31 mouse cellular contexts compared by ENCODE assay signal in the genomic region with DNA sequence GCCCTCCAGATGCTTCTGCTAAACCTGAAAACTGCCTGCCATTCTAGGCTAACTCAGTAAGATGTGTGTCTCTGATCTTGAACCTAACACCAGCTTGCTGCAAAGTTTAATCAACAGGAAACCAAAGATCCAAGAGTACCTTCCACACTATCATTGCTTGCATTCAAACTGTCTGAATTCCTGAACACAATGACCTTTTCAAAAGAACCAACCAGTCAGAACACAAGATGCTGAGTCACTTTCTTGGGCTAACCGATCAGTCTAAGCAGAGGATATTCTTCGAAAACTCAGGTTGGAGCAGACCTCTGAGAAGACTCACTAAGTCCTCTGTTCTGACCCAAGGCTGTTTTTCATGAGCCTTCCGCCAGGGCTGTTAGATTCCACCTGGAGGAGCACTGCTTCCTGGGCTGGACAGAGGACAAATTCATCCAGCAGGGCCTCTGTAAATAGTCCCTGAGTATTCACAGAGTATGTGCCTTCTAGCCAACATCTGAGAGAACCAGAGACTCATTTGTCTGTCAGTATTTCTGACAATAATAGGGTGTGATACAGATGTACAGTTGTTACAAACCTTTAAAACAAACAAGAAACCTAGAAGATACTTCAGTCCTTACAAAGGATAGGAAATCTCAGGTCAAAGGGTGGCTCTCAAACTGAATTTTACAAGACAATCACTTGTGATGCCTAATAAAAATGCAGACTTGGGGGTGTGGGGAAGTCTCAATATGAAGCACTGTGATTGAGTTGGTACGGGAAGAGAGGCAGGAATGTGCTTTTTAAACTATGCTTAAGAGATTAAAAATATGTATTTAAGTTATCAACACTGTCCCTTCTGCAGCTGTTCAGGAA. TPM values are rescaled to one million over a fixed set of nuclear protein-coding genes. Genes with fewer than 3 reads are reported as not detected.
DNase-seq lines count a peak whose midpoint lies in the region; ATAC-seq and TF ChIP-seq lines count a peak whose summit lies in the region.
"Had no signal": no experiment of that assay in that cellular context is flagged by ENCODE, and none has a peak within 500 bp of the region (broad histone marks: within the 10 kb centered on the region; RNA-seq: fewer than 3 reads in every experiment).

No protein-coding gene starts in this region.

- H3K9ac ChIP-seq in limb, embryonic 11.5 days (ENCODE audit: low read length), result no peak overlapping the region
- H3K9ac ChIP-seq in stomach, postnatal 0 days (ENCODE audit: low read length), result no peak overlapping the region
- H3K9ac ChIP-seq: embryonic facial prominence, embryonic 12.5 days; forebrain, embryonic 15.5 days; hindbrain, embryonic 15.5 days; limb, embryonic 15.5 days; liver, embryonic 13.5 days had no signal

- no peak for TF ChIP-seq EP300 in stomach, postnatal 0 days (optimal IDR thresholded peaks at IDR 0.05)

- H3K36me3 ChIP-seq in limb, embryonic 11.5 days (ENCODE audit: control insufficient read depth, insufficient read depth, low read length), result no peaks in the 10 kb centered on the region
- H3K36me3 ChIP-seq in limb, embryonic 10.5 days, result no peaks in the 10 kb centered on the region
- H3K36me3 ChIP-seq in stomach, postnatal 0 days (ENCODE audit: control insufficient read depth, insufficient read depth, low read length), result no peaks in the 10 kb centered on the region
- H3K36me3 ChIP-seq: embryonic facial prominence, embryonic 12.5 days; forebrain, embryonic 10.5 days; forebrain, embryonic 15.5 days; hindbrain, embryonic 10.5 days; hindbrain, embryonic 15.5 days; limb, embryonic 15.5 days; liver, embryonic 13.5 days had no signal

- 64% methylated on average over 4 of the region's 4 CpGs for WGBS in limb, embryonic 11.5 days
- 69% methylated on average over 4 of the region's 4 CpGs for WGBS in limb, embryonic 10.5 days
- 43% methylated on average over 4 of the region's 4 CpGs for WGBS in stomach, postnatal 0 days

- ATAC-seq in limb, embryonic 11.5 days (ENCODE audit: insufficient number of reproducible peaks, low FRiP score, low TSS enrichment, low read depth), result no peak
- ATAC-seq in megakaryocyte progenitor cell, adult 5-6 weeks (replicated peaks; ENCODE audit: poor library complexity), result peak; percentile 29; the same call in 1 of the 2 replicates
- ATAC-seq in stomach, postnatal 0 days (ENCODE audit: low FRiP score, low TSS enrichment), result no peak
- ATAC-seq: forebrain, embryonic 15.5 days; inflammation-experienced regulatory T-cells, adult 6 months; midbrain, embryonic 16.5 days had no signal

- 0 out of 2 replicates have a peak overlapping the region, but pooled peaks have one; percentile 12 for H3K27ac ChIP-seq in limb, embryonic 11.5 days (replicated peaks; ENCODE audit: low read depth, low read length)
- H3K27ac ChIP-seq in limb, embryonic 10.5 days, result no peak overlapping the region
- H3K27ac ChIP-seq in stomach, postnatal 0 days (replicated peaks), result no peak overlapping the region
- H3K27ac ChIP-seq: embryonic facial prominence, embryonic 12.5 days; forebrain, embryonic 10.5 days; forebrain, embryonic 15.5 days; hindbrain, embryonic 10.5 days; hindbrain, embryonic 15.5 days; limb, embryonic 15.5 days; liver, embryonic 13.5 days; macrophage had no signal

- no peak overlapping the region for H3K4me2 ChIP-seq in limb, embryonic 11.5 days (ENCODE audit: low read depth, severe bottlenecking)
- H3K4me2 ChIP-seq in stomach, postnatal 0 days (replicated peaks; ENCODE audit: low read depth), result no peak overlapping the region
- H3K4me2 ChIP-seq: embryonic facial prominence, embryonic 12.5 days; forebrain, embryonic 15.5 days; hindbrain, embryonic 15.5 days; limb, embryonic 15.5 days; liver, embryonic 13.5 days had no signal

- TF ChIP-seq CTCF in stomach, postnatal 0 days (IDR thresholded peaks at IDR 0.05; ENCODE audit: low read depth), result no peak

- H3K4me1 ChIP-seq in limb, embryonic 11.5 days (ENCODE audit: control insufficient read depth, insufficient read depth, low read length), result peaks cover 11% of the 10 kb centered on the region; the same call in 1 of the 2 replicates
- H3K4me1 ChIP-seq in limb, embryonic 10.5 days, result peaks cover 39% of the 10 kb centered on the region
- H3K4me1 ChIP-seq in stomach, postnatal 0 days (replicated peaks; ENCODE audit: control insufficient read depth, insufficient read depth), result no peaks in the 10 kb centered on the region
- H3K4me1 ChIP-seq: liver, embryonic 13.5 days had no signal

- H3K4me3 ChIP-seq in limb, embryonic 11.5 days (ENCODE audit: low read depth, low read length), result no peak overlapping the region
- H3K4me3 ChIP-seq in limb, embryonic 10.5 days, result no peak overlapping the region
- no peak overlapping the region for H3K4me3 ChIP-seq in stomach, postnatal 0 days (ENCODE audit: low read depth, low read length)
- H3K4me3 ChIP-seq: embryonic facial prominence, embryonic 12.5 days; forebrain, embryonic 10.5 days; forebrain, embryonic 15.5 days; hindbrain, embryonic 10.5 days; hindbrain, embryonic 15.5 days; limb, embryonic 15.5 days; liver, embryonic 13.5 days had no signal

- DNase-seq in cerebellum, adult 9-10 months, result peak; percentile 17
- no peak for DNase-seq in cerebellum, adult 11 months
- DNase-seq in limb, embryonic 11.5 days (ENCODE audit: low spot score), result no peak
- no peak for DNase-seq in limb, embryonic 10.5 days (ENCODE audit: low spot score)
- DNase-seq in ZHBTc4 (ENCODE audit: low read depth, low spot score), result peak; percentile 49
- no peak for DNase-seq in thymus, postnatal 0 days (ENCODE audit: low spot score)
- no peak for DNase-seq in stomach, postnatal 0 days (ENCODE audit: low spot score)
- DNase-seq: adrenal gland, postnatal 10 days; cerebellum, adult 9-11 months; gastrocnemius, postnatal 36 days; heart, postnatal 14 days; kidney, adult 11 months; kidney, postnatal 36 days; layer of hippocampus, postnatal 36 days; liver, embryonic 13.5 days; lung, adult 18-20 months; lung, postnatal 10 days; right cerebral cortex, adult 18-20 months; spleen, adult 18-20 months; thymus, adult 2 months; thymus, postnatal 4 days had no signal

- H3K27me3 ChIP-seq in limb, embryonic 11.5 days (ENCODE audit: control insufficient read depth, insufficient read depth, low read length), result no peaks in the 10 kb centered on the region
- peaks cover 17% of the 10 kb centered on the region; the same call in 1 of the 2 replicates for H3K27me3 ChIP-seq in limb, embryonic 10.5 days (ENCODE audit: low read depth, poor library complexity, severe bottlenecking)
- H3K27me3 ChIP-seq in stomach, postnatal 0 days (ENCODE audit: control insufficient read depth, insufficient read depth, low read length), result no peaks in the 10 kb centered on the region
- H3K27me3 ChIP-seq: embryonic facial prominence, embryonic 12.5 days; forebrain, embryonic 15.5 days; hindbrain, embryonic 15.5 days; limb, embryonic 15.5 days; liver, embryonic 13.5 days had no signal

- H3K9me3 ChIP-seq in limb, embryonic 11.5 days (ENCODE audit: control insufficient read depth, low read length), result no peaks in the 10 kb centered on the region
- H3K9me3 ChIP-seq in limb, embryonic 10.5 days (replicated peaks), result no peaks in the 10 kb centered on the region
- no peaks in the 10 kb centered on the region for H3K9me3 ChIP-seq in stomach, postnatal 0 days (ENCODE audit: control insufficient read depth, low read length)
- H3K9me3 ChIP-seq: embryonic facial prominence, embryonic 12.5 days; forebrain, embryonic 10.5 days; forebrain, embryonic 15.5 days; hindbrain, embryonic 10.5 days; hindbrain, embryonic 15.5 days; limb, embryonic 15.5 days; liver, embryonic 13.5 days had no signal

RNA-seq across cellular contexts. Expression of gene Jazf1, which starts 50.9 kb away (rescaled TPM):
- 5.4 and 6.5 TPM in 2 replicates for polyA plus RNA-seq in limb, embryonic 11.5 days (2014; fragmentation: Nextera tagmentation; extraction: Ambion mirVana)
- polyA plus RNA-seq in limb, embryonic 10.5 days (2016; fragmentation: Nextera tagmentation; extraction: Ambion mirVana), result 1.9 and 2.2 TPM in 2 replicates
- 0.73 TPM in 1 of 2 replicates, not detected in the other for total RNA-seq in megakaryocyte progenitor cell, adult 5-6 weeks (2015)
- total RNA-seq in megakaryocyte progenitor cell, adult 5-6 weeks (2017), result 0.33 TPM in 1 of 2 replicates, not detected in the other
- 4.7 and 4.9 TPM in 2 replicates for polyA plus RNA-seq in thymus, postnatal 0 days (2015; fragmentation: Nextera tagmentation; extraction: Ambion mirVana)
- polyA plus RNA-seq in stomach, postnatal 0 days (2015; fragmentation: Nextera tagmentation; extraction: Ambion mirVana), result 5.1 and 5.8 TPM in 2 replicates

Comparison
In these comparisons a context has a peak if more than half of its experiments do, and no peak if none do; other contexts are left out.
1. DNase-seq: peak in cerebellum, adult 9-10 months (single experiment) and ZHBTc4 (single experiment); none in cerebellum, adult 11 months (single experiment), limb, embryonic 11.5 days (single experiment), limb, embryonic 10.5 days (single experiment), thymus, postnatal 0 days (single experiment) and stomach, postnatal 0 days (single experiment).